Mouse (Mus musculus) MEL (cell line): ENCODE data around the gene Olfr141. TPM values are rescaled to one million over a fixed set of nuclear protein-coding genes. Genes with fewer than 3 reads are reported as not detected.

Experiments used
- DNase-seq: peaks from one replicate; pipeline ENCODE4 v3.0.0; 2011; ENCODE audit warnings: low read depth, low spot score
- H3K27ac ChIP-seq: 2 replicates; pipeline ENCODE4 v1.5.1; 2012; ENCODE audit warnings: low read depth, mild to moderate bottlenecking, control low read depth, low read length, moderate library complexity; ENCODE audit not compliant: control insufficient read depth
- H3K27me3 ChIP-seq, 2 experiments: fragments of 150-350 bp in 1 of 2; sonication (generic) in 1 of 2; 2 replicates each; pipeline ENCODE4 v1.6.1; 2012; ENCODE audit warnings: low read length in 2 of 2, mild to moderate bottlenecking in 2 of 2, improper control_type of control experiment in 1 of 2, moderate library complexity in 1 of 2; ENCODE audit not compliant: insufficient read depth in 2 of 2, control insufficient read depth in 1 of 2
- H3K36me3 ChIP-seq, 2 experiments: 2 replicates each; pipeline ENCODE4 v1.6.1; 2012 to 2014; ENCODE audit warnings: low read length in 2 of 2, improper control_type of control experiment in 1 of 2, inconsistent platforms in 1 of 2, mild to moderate bottlenecking in 1 of 2; ENCODE audit not compliant: insufficient read depth in 2 of 2, control insufficient read depth in 1 of 2
- H3K4me1 ChIP-seq, 2 experiments: fragments of 150-350 bp in 1 of 2; sonication (generic) in 1 of 2; 2 replicates each; pipeline ENCODE4 v1.6.1; 2012; ENCODE audit warnings: low read length in 2 of 2, improper control_type of control experiment in 1 of 2, mild to moderate bottlenecking in 1 of 2; ENCODE audit not compliant: insufficient read depth in 2 of 2, control insufficient read depth in 1 of 2
- H3K4me3 ChIP-seq, 2 experiments: fragments of 150-350 bp in 1 of 2; sonication (generic) in 1 of 2; 2 replicates each; pipeline ENCODE4 v1.5.1; 2012; ENCODE audit warnings: low read depth in 2 of 2, low read length in 2 of 2, mild to moderate bottlenecking in 2 of 2, moderate library complexity in 2 of 2, control low read depth in 1 of 2, improper control_type of control experiment in 1 of 2; ENCODE audit not compliant: control insufficient read depth in 1 of 2, insufficient read depth in 1 of 2
- H3K79me2 ChIP-seq: 2 replicates; pipeline ENCODE4 v1.6.1; 2012; ENCODE audit warnings: mild to moderate bottlenecking, low read length, moderate library complexity; ENCODE audit not compliant: control insufficient read depth, poor library complexity, insufficient read depth
- H3K9ac ChIP-seq: 2 replicates; pipeline ENCODE4 v1.6.1; 2012; ENCODE audit warnings: low read depth, mild to moderate bottlenecking, control low read depth, low read length, moderate library complexity; ENCODE audit not compliant: control insufficient read depth, poor library complexity, severe bottlenecking
- H3K9me3 ChIP-seq: fragments of 150-350 bp; sonication (generic); replicated peaks from 2 replicates; pipeline ENCODE4 v1.6.1; 2012; ENCODE audit warnings: mild to moderate bottlenecking, low read length, improper control_type of control experiment, moderate library complexity; ENCODE audit not compliant: insufficient read depth
- BHLHE40 ChIP-seq: IDR thresholded peaks from 2 replicates; pipeline ENCODE4 v1.6.1; 2012; ENCODE audit warnings: low read depth, mild to moderate bottlenecking, inconsistent platforms, low read length, improper control_type of control experiment, borderline replicate concordance
- CHD2 ChIP-seq: IDR thresholded peaks from 2 replicates; pipeline ENCODE4 v1.6.1; 2011; ENCODE audit warnings: low read length, improper control_type of control experiment
- EP300 ChIP-seq, 2 experiments: IDR thresholded peaks; 2 replicates each; pipeline ENCODE4 v1.6.1; 2011; ENCODE audit warnings: improper control_type of control experiment in 2 of 2, low read length in 2 of 2, low read depth in 1 of 2, mild to moderate bottlenecking in 1 of 2
- ETS1 ChIP-seq: IDR thresholded peaks from 2 replicates; pipeline ENCODE4 v1.6.1; 2012; ENCODE audit warnings: low read depth, mild to moderate bottlenecking, inconsistent platforms, low read length, improper control_type of control experiment, moderate library complexity
- GABPA ChIP-seq: IDR thresholded peaks from 2 replicates; pipeline ENCODE4 v1.6.1; 2012; ENCODE audit warnings: low read depth, mild to moderate bottlenecking, inconsistent platforms, low read length, improper control_type of control experiment, moderate library complexity
- GATA1 ChIP-seq: IDR thresholded peaks from 2 replicates; pipeline ENCODE4 v1.6.1; 2011; ENCODE audit warnings: low read depth, low read length, improper control_type of control experiment
- JUND ChIP-seq: IDR thresholded peaks from 2 replicates; pipeline ENCODE4 v1.6.1; 2011; ENCODE audit warnings: low read depth, mild to moderate bottlenecking, improper control_type of control experiment, low read length
- KAT2A ChIP-seq: conservative IDR thresholded peaks from 2 replicates; pipeline ENCODE4 v1.6.1; 2012; ENCODE audit warnings: low read depth, low read length, improper control_type of control experiment, inconsistent platforms
- MAFK ChIP-seq: IDR thresholded peaks from 2 replicates; pipeline ENCODE4 v1.6.1; 2011; ENCODE audit warnings: low read depth, mild to moderate bottlenecking, low read length, improper control_type of control experiment, borderline replicate concordance
- MAX ChIP-seq: IDR thresholded peaks from 2 replicates; pipeline ENCODE4 v1.6.1; 2011; ENCODE audit warnings: low read length, improper control_type of control experiment
- MAZ ChIP-seq: IDR thresholded peaks from 2 replicates; pipeline ENCODE4 v1.6.1; 2012; ENCODE audit warnings: low read depth, mild to moderate bottlenecking, inconsistent platforms, low read length, improper control_type of control experiment
- MYC ChIP-seq: IDR thresholded peaks from 2 replicates; pipeline ENCODE4 v1.6.1; 2011; ENCODE audit warnings: low read depth, mild to moderate bottlenecking, low read length, improper control_type of control experiment, moderate library complexity
- NELFE ChIP-seq: IDR thresholded peaks from 2 replicates; pipeline ENCODE4 v1.6.1; 2011; ENCODE audit warnings: low read depth, low read length, improper control_type of control experiment
- NRF1 ChIP-seq: IDR thresholded peaks from 2 replicates; pipeline ENCODE4 v1.6.1; 2014; ENCODE audit warnings: low read depth, mild to moderate bottlenecking, inconsistent platforms, low read length, improper control_type of control experiment, moderate library complexity; ENCODE audit not compliant: poor library complexity, insufficient read depth, severe bottlenecking
- RCOR1 ChIP-seq: IDR thresholded peaks from 2 replicates; pipeline ENCODE4 v1.6.1; 2012; ENCODE audit warnings: low read depth, mild to moderate bottlenecking, inconsistent platforms, low read length, improper control_type of control experiment
- SIN3A ChIP-seq: IDR thresholded peaks from 2 replicates; pipeline ENCODE4 v1.6.1; 2012; ENCODE audit warnings: low read length, improper control_type of control experiment, inconsistent platforms
- SMC3 ChIP-seq: IDR thresholded peaks from 2 replicates; pipeline ENCODE4 v1.6.1; 2011; ENCODE audit warnings: low read depth, low read length, improper control_type of control experiment
- TBP ChIP-seq: IDR thresholded peaks from 2 replicates; pipeline ENCODE4 v1.8.0; 2011; ENCODE audit warnings: low read depth, low read length, improper control_type of control experiment
- TCF12 ChIP-seq: IDR thresholded peaks from 2 replicates; pipeline ENCODE4 v1.6.1; 2014; ENCODE audit warnings: low read depth, mild to moderate bottlenecking, inconsistent platforms, low read length, improper control_type of control experiment, moderate library complexity
- UBTF ChIP-seq: IDR thresholded peaks from 2 replicates; pipeline ENCODE4 v1.6.1; 2012; ENCODE audit warnings: low read depth, mild to moderate bottlenecking, inconsistent platforms, low read length, improper control_type of control experiment, moderate library complexity, borderline replicate concordance; ENCODE audit not compliant: insufficient read depth
- USF1 ChIP-seq: IDR thresholded peaks from 2 replicates; pipeline ENCODE4 v1.6.1; 2014; ENCODE audit warnings: low read depth, mild to moderate bottlenecking, inconsistent platforms, low read length, improper control_type of control experiment, moderate library complexity
- ZC3H11A ChIP-seq: IDR thresholded peaks from 2 replicates; pipeline ENCODE4 v1.6.1; 2012; ENCODE audit warnings: low read depth, mild to moderate bottlenecking, inconsistent platforms, low read length, improper control_type of control experiment
- ZKSCAN1 ChIP-seq: IDR thresholded peaks from 2 replicates; pipeline ENCODE4 v1.6.1; 2012; ENCODE audit warnings: low read depth, mild to moderate bottlenecking, inconsistent platforms, low read length, improper control_type of control experiment, moderate library complexity
- ZNF384 ChIP-seq: IDR thresholded peaks from 2 replicates; pipeline ENCODE4 v1.6.1; 2012; ENCODE audit warnings: low read depth, mild to moderate bottlenecking, inconsistent platforms, low read length, improper control_type of control experiment
- polyA plus RNA-seq, 2 experiments: library from polyadenylated mRNA; stranded (reverse) in 1 of 2; unstranded in 1 of 2; fragments of >175 nt in 1 of 2; fragments of >200 nt in 1 of 2; gene quantifications; 2 replicates each; pipeline versions ENCODE4 v1.2.1 to v1.2.4; 2012; ENCODE audit warnings: low replicate concordance in 2 of 2, low read depth in 1 of 2; ENCODE audit not compliant: insufficient read length in 2 of 2, insufficient read depth in 1 of 2, missing spikeins in 1 of 2
- total RNA-seq: library from RNA; depleted of rRNA; stranded (reverse); fragments of 300-350 nt; gene quantifications from 2 replicates; pipeline ENCODE4 v1.2.3, GENCODE M21; 2012

Olfr141 gene
- total and polyA plus RNA-seq, 3 experiments = not detected

DNA sequence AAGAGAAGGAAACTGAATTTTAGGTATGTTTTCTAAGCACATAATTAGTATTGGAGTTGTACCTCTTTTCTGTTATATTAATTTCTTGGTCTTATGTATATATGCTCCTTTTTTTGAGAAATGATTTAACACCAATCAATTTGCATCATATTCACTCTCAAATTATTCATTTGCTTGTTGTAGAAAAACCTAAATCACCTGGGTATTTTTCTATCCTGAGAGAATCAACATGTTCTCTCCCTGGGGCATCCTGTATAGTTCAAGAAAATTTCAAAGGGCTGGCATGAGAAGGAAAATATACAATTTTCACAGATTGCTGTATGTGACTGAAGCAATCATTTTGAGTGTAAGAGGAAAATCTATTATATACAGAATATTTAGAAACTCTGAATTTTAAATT, 14.5 kb upstream of the Olfr141 start, which contains the start of gene Olfr1094:
Gene Olfr1094 (plus strand): TSS at position 301 of the 400 bp plus-strand sequence.
- Histone ChIP-seq H3K36me3 (no peaks in the 10 kb centered on the region), H3K4me1 (no peaks in the 10 kb centered on the region), H3K27me3 (no peaks in the 10 kb centered on the region), H3K4me3 (no peak within 1 kb of the TSS), H3K9me3 (no peaks in the 10 kb centered on the region), H3K9ac (no peak within 1 kb of the TSS), H3K79me2 (no peaks in the 10 kb centered on the region), H3K27ac (no peak within 1 kb of the TSS)
- DNase-seq = no peak
- TF ChIP-seq MAZ (no peak), ETS1 (no peak), TCF12 (no peak), TBP (no peak), ZKSCAN1 (no peak), CHD2 (no peak), NELFE (no peak), BHLHE40 (no peak), GATA1 (no peak), RCOR1 (no peak)
- TF ChIP-seq, all 39 proteins: peak for 0

DNA sequence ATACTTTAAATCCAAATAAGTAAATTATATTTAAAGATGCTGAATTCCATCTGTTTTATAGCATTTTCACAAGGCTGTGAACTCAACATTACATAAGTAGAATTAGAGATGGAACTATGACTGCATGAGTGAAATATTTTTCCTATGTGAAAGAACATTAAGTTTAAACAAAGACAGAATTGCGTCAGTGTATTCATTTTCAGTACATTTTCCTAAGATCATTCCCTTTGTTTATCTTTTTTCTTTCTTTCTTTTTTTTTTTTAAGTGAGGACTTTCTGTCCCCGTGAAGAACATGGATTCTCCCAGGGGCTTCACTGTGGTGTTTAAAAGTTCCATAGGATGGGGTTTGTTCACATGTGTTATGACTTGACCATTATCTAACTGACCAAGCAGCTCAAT, 27.6 kb downstream of the Olfr141 start, which contains the start of gene Olfr1093:
Gene Olfr1093 (plus strand): TSS at position 301 of the 400 bp plus-strand sequence.
- Histone ChIP-seq H3K4me3 (no peak within 1 kb of the TSS), H3K4me1 (no peaks in the 10 kb centered on the region), H3K79me2 (no peaks in the 10 kb centered on the region), H3K27ac (no peak within 1 kb of the TSS), H3K27me3 (no peaks in the 10 kb centered on the region), H3K36me3 (no peaks in the 10 kb centered on the region), H3K9me3 (no peaks in the 10 kb centered on the region), H3K9ac (no peak within 1 kb of the TSS)
- no peak for DNase-seq
- TF ChIP-seq MAFK (no peak), MYC (no peak), KAT2A (no peak), NRF1 (no peak), CHD2 (no peak), EP300 (IDR thresholded peaks at IDR 0.05; ENCODE audit: low read depth in 1 of 2, low read length in 2 of 2) (no peak), MAX (no peak), GABPA (no peak), TBP (no peak), RCOR1 (no peak), ETS1 (no peak), TCF12 (no peak), ZKSCAN1 (no peak), USF1 (no peak), ZNF384 (no peak), UBTF (no peak), SMC3 (no peak), SIN3A (no peak), ZC3H11A (no peak), JUND (no peak)
